Mouse (Mus musculus) limb, embryonic 13.5 days (tissue): ENCODE measurements around the gene Fam214b. TPM values are rescaled to one million over a fixed set of nuclear protein-coding genes. Genes with fewer than 3 reads are reported as not detected.

Experiments
- ATAC-seq: fragments of 200-750 bp; cut with Nextera tagmentation; 2 replicates; pipeline ENCODE4 v1.8.0; 2017; ENCODE audit warnings: low read depth, moderate number of reproducible peaks, moderate TSS enrichment; ENCODE audit not compliant: low FRiP score
- H3K27ac ChIP-seq: fragments of 300-500 bp; sonication (generic); 2 replicates; pipeline ENCODE4 v1.5.1; 2015; ENCODE audit warnings: inconsistent platforms, mild to moderate bottlenecking, moderate library complexity
- H3K27me3 ChIP-seq: fragments of 300-500 bp; sonication (generic); 2 replicates; pipeline ENCODE4 v1.6.1; 2015; ENCODE audit warnings: mild to moderate bottlenecking, inconsistent platforms
- H3K36me3 ChIP-seq: fragments of 300-500 bp; sonication (generic); 2 replicates; pipeline ENCODE4 v1.6.1; 2015; ENCODE audit warnings: inconsistent platforms, mild to moderate bottlenecking, moderate library complexity
- H3K4me1 ChIP-seq: fragments of 300-500 bp; sonication (generic); 2 replicates; pipeline ENCODE4 v1.6.1; 2015; ENCODE audit warnings: inconsistent platforms
- H3K4me2 ChIP-seq: fragments of 300-500 bp; sonication (generic); replicated peaks from 2 replicates; pipeline ENCODE4 v1.6.1; 2015; ENCODE audit warnings: inconsistent platforms, mild to moderate bottlenecking, moderate library complexity
- H3K4me3 ChIP-seq: fragments of 300-500 bp; sonication (generic); 2 replicates; pipeline ENCODE4 v1.5.1; 2015; ENCODE audit warnings: moderate library complexity, mild to moderate bottlenecking, inconsistent platforms
- H3K9ac ChIP-seq: fragments of 300-500 bp; sonication (generic); 2 replicates; pipeline ENCODE4 v1.6.1; 2015; ENCODE audit warnings: mild to moderate bottlenecking, inconsistent platforms
- H3K9me3 ChIP-seq: fragments of 300-500 bp; sonication (generic); 2 replicates; pipeline ENCODE4 v1.6.1; 2016; ENCODE audit warnings: inconsistent platforms
- WGBS: fragments of 180-500 bp; shearing (Covaris S2); methylation state at CpG from one replicate; pipeline ENCODE4 v1.1.7; 2015; 5-methylcytosine and 5-hydroxymethylcytosine counted together
- polyA plus RNA-seq: library from polyadenylated mRNA; unstranded; fragments of >200 nt; fragmentation: Nextera tagmentation; extraction: Ambion mirVana; gene quantifications from 2 replicates; pipeline ENCODE4 v1.2.1, GENCODE M21; 2015

Gene Fam214b
- polyA plus RNA-seq, result 13.7 and 14.7 TPM in 2 replicates

GRCm38 (mm10) chr4:43045659-43046302 lies at the start of gene Fam214b:
Gene Fam214b, minus strand, starts transcription at chr4:43046220.
- H3K36me3 ChIP-seq, result no peaks in the 10 kb centered on the region
- H3K9ac ChIP-seq, result peak within 1 kb of the TSS; percentile 65
- peaks cover 18% of the 10 kb centered on the region for H3K4me1 ChIP-seq
- under 1% methylated on average over 33 of the region's 33 CpGs for WGBS
- ATAC-seq, result peak; percentile 95
- H3K27me3 ChIP-seq, result no peaks in the 10 kb centered on the region
- peak within 1 kb of the TSS; percentile 28; the same call in 1 of the 2 replicates for H3K27ac ChIP-seq
- H3K9me3 ChIP-seq, result no peaks in the 10 kb centered on the region
- peak within 1 kb of the TSS; percentile 86 for H3K4me2 ChIP-seq
- H3K4me3 ChIP-seq, result peak within 1 kb of the TSS; percentile 60

- Histone ChIP-seq H3K4me3 (no peak overlapping the region), H3K27me3 (no peaks in the 10 kb centered on the region), H3K27ac (no peak overlapping the region), H3K4me1 (no peaks in the 10 kb centered on the region), H3K4me2 (no peak overlapping the region), H3K9ac (no peak overlapping the region), H3K9me3 (no peaks in the 10 kb centered on the region), H3K36me3 (no peaks in the 10 kb centered on the region)
- ATAC-seq, result no peak
- 83% methylated on average over 4 of the region's 4 CpGs for WGBS
Measured at GRCm38 (mm10) chr4:43091183-43091582, 45.2 kb upstream of the Fam214b start.

- Histone ChIP-seq H3K36me3 (no peaks in the 10 kb centered on the region), H3K4me3 (no peak overlapping the region), H3K9me3 (no peaks in the 10 kb centered on the region), H3K27ac (no peak overlapping the region), H3K4me2 (no peak overlapping the region), H3K9ac (no peak overlapping the region), H3K27me3 (no peaks in the 10 kb centered on the region), H3K4me1 (no peaks in the 10 kb centered on the region)
- ATAC-seq, result no peak
- 88% methylated on average over 2 of the region's 2 CpGs for WGBS
Measured at GRCm38 (mm10) chr4:43089950-43090349, 43.9 kb upstream of the Fam214b start.

GRCm38 (mm10) chr4:43082458-43082857 lies 36.4 kb upstream of the Fam214b start:
- Histone ChIP-seq H3K27ac (no peak overlapping the region), H3K27me3 (no peaks in the 10 kb centered on the region), H3K4me3 (no peak overlapping the region), H3K4me1 (no peaks in the 10 kb centered on the region), H3K9me3 (no peaks in the 10 kb centered on the region), H3K36me3 (no peaks in the 10 kb centered on the region), H3K9ac (no peak overlapping the region), H3K4me2 (no peak overlapping the region)
- ATAC-seq, result no peak
- 70% methylated on average over 2 of the region's 2 CpGs for WGBS

GRCm38 (mm10) chr4:43078071-43078718 lies 32.2 kb upstream of the Fam214b start:
- no peak overlapping the region for H3K27ac ChIP-seq

GRCm38 (mm10) chr4:43074923-43075322 lies 28.9 kb upstream of the Fam214b start:
- no peaks in the 10 kb centered on the region for H3K9me3 ChIP-seq
- no peak overlapping the region for H3K4me3 ChIP-seq
- no peaks in the 10 kb centered on the region for H3K4me1 ChIP-seq
- no peak for ATAC-seq
- no peak overlapping the region for H3K27ac ChIP-seq
- H3K36me3 ChIP-seq, result no peaks in the 10 kb centered on the region
- no peaks in the 10 kb centered on the region for H3K27me3 ChIP-seq
- no peak overlapping the region for H3K4me2 ChIP-seq
- H3K9ac ChIP-seq, result no peak overlapping the region

More at GRCm38 (mm10) chr4:43078071-43078718, 32.2 kb upstream of the Fam214b start:
- Histone ChIP-seq H3K9me3 (no peaks in the 10 kb centered on the region), H3K4me3 (no peak overlapping the region), H3K27me3 (no peaks in the 10 kb centered on the region), H3K9ac (no peak overlapping the region), H3K4me2 (no peak overlapping the region), H3K36me3 (no peaks in the 10 kb centered on the region), H3K4me1 (no peaks in the 10 kb centered on the region)
- ATAC-seq, result no peak
- WGBS, result 63% methylated on average over 7 of the region's 7 CpGs

GRCm38 (mm10) chr4:43065471-43065870 lies 19.5 kb upstream of the Fam214b start:
- no peak for ATAC-seq
- Histone ChIP-seq H3K9ac (no peak overlapping the region), H3K4me3 (no peak overlapping the region)

GRCm38 (mm10) chr4:43060286-43060685 lies 14.3 kb upstream of the Fam214b start:
- no peak for ATAC-seq
- Histone ChIP-seq H3K27ac (no peak overlapping the region), H3K4me2 (no peak overlapping the region), H3K36me3 (no peaks in the 10 kb centered on the region), H3K4me1 (0 out of 2 replicates have a peak, but pooled peaks cover 4% of the 10 kb centered on the region), H3K27me3 (peaks cover 41% of the 10 kb centered on the region), H3K4me3 (no peak overlapping the region), H3K9me3 (no peaks in the 10 kb centered on the region), H3K9ac (no peak overlapping the region)
- 56% methylated on average over 3 of the region's 3 CpGs for WGBS

More at GRCm38 (mm10) chr4:43065471-43065870, 19.5 kb upstream of the Fam214b start:
- Histone ChIP-seq H3K4me2 (no peak overlapping the region), H3K27me3 (peaks cover 14% of the 10 kb centered on the region), H3K36me3 (no peaks in the 10 kb centered on the region), H3K27ac (no peak overlapping the region), H3K9me3 (no peaks in the 10 kb centered on the region), H3K4me1 (no peaks in the 10 kb centered on the region)
- WGBS, result 92% methylated on average over 4 of the region's 4 CpGs

- ATAC-seq, result no peak
- H3K4me3 ChIP-seq, result peak overlapping the region; percentile 64
- H3K27ac ChIP-seq, result no peak overlapping the region
- 46% methylated on average over 3 of the region's 3 CpGs for WGBS
- H3K4me2 ChIP-seq, result peak overlapping the region; percentile 95
- H3K9me3 ChIP-seq, result no peaks in the 10 kb centered on the region
- H3K27me3 ChIP-seq, result peaks cover 41% of the 10 kb centered on the region
- H3K36me3 ChIP-seq, result no peaks in the 10 kb centered on the region
- no peak overlapping the region for H3K9ac ChIP-seq
- H3K4me1 ChIP-seq, result 0 out of 2 replicates have a peak, but pooled peaks cover 4% of the 10 kb centered on the region
Measured at GRCm38 (mm10) chr4:43059697-43060096, 13.7 kb upstream of the Fam214b start.

GRCm38 (mm10) chr4:43058753-43059654 lies 13.0 kb upstream of the Fam214b start, which contains the start of gene Unc13b:
Gene Unc13b, plus strand, starts transcription at chr4:43058953.
- no peaks in the 10 kb centered on the region for H3K36me3 ChIP-seq
- peak within 1 kb of the TSS; percentile 62 for H3K9ac ChIP-seq
- no peaks in the 10 kb centered on the region for H3K9me3 ChIP-seq
- WGBS, result under 1% methylated on average over 87 of the region's 90 CpGs
- 0 out of 2 replicates have a peak, but pooled peaks cover 4% of the 10 kb centered on the region for H3K4me1 ChIP-seq
- peak within 1 kb of the TSS; percentile 95 for H3K4me2 ChIP-seq
- peak within 1 kb of the TSS; percentile 64 for H3K4me3 ChIP-seq
- peaks cover 41% of the 10 kb centered on the region for H3K27me3 ChIP-seq
- peak; percentile 93 for ATAC-seq
- no peak within 1 kb of the TSS for H3K27ac ChIP-seq

- ATAC-seq, result no peak
- H3K4me3 ChIP-seq, result peak overlapping the region; percentile 64
Measured at GRCm38 (mm10) chr4:43058392-43058752, 12.4 kb upstream of the Fam214b start.

GRCm38 (mm10) chr4:43057654-43058053 lies 11.6 kb upstream of the Fam214b start:
- H3K36me3 ChIP-seq, result no peaks in the 10 kb centered on the region
- ATAC-seq, result no peak
- H3K27me3 ChIP-seq, result peaks cover 41% of the 10 kb centered on the region
- H3K27ac ChIP-seq, result no peak overlapping the region
- H3K9ac ChIP-seq, result no peak overlapping the region
- WGBS, result 83% methylated on average over 5 of the region's 5 CpGs
- H3K9me3 ChIP-seq, result no peaks in the 10 kb centered on the region
- H3K4me2 ChIP-seq, result no peak overlapping the region
- 0 out of 2 replicates have a peak, but pooled peaks cover 4% of the 10 kb centered on the region for H3K4me1 ChIP-seq
- H3K4me3 ChIP-seq, result no peak overlapping the region

More at GRCm38 (mm10) chr4:43058392-43058752, 12.4 kb upstream of the Fam214b start:
- Histone ChIP-seq H3K4me2 (peak overlapping the region; percentile 95), H3K36me3 (no peaks in the 10 kb centered on the region), H3K9me3 (no peaks in the 10 kb centered on the region), H3K27ac (no peak overlapping the region), H3K4me1 (0 out of 2 replicates have a peak, but pooled peaks cover 4% of the 10 kb centered on the region), H3K27me3 (peaks cover 41% of the 10 kb centered on the region), H3K9ac (no peak overlapping the region)
- 23% methylated on average over 8 of the region's 8 CpGs for WGBS
